Mouse (Mus musculus) CD8-positive naive resting alpha-beta T cell, adult 57 days (primary cell): ENCODE data around the gene Sp4. TPM values are rescaled to one million over a fixed set of nuclear protein-coding genes. Genes with fewer than 3 reads are reported as not detected.

Experiments used
- total RNA-seq: library from RNA; stranded (reverse); gene quantifications from one replicate; pipeline ENCODE4 v1.2.4, GENCODE M21; 2023

Sp4 gene
- 95.1 TPM for total RNA-seq

DNA sequence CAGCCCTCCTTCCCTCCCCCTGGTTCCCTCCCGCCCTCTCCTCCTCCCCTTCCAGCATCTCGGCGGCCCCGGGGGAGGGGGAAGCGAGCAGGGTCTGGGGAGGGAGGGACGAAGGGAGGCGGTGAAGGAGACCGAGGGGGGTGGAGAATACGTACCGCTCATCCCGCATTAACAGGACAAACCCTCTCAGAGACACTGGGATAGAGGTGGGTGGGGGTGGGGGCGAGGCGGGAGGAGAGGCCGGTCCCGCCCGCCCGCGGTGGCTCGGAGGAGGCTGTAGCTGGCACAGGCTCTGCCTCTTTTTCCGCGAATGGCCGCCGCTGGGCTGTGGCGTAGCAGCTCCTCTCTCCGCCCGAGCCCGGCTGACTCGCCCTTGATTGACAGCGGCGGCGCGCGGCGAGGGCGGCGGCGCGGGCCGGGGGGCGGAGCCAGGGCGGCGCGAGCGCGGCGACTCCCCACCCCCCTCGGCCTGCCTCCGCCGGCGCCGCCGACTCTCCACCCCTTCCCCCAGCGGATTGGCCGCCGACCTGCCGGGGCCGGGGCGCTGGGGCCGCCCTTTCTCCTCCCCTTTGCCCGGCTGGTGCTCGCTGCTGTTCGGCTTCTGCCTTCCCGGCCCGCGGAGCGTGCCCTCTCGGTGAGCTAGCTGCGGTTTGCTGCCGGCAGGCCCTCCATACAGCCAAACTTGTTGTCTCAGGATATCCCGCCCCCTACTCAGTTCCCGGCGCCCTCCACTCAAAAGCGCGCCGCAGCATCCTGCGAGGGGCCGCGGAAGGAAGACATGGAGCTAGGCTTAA lies at the start of gene Sp4:
Sp4 (minus strand) TSS at position 369 of the 794 bp plus-strand sequence.

DNA sequence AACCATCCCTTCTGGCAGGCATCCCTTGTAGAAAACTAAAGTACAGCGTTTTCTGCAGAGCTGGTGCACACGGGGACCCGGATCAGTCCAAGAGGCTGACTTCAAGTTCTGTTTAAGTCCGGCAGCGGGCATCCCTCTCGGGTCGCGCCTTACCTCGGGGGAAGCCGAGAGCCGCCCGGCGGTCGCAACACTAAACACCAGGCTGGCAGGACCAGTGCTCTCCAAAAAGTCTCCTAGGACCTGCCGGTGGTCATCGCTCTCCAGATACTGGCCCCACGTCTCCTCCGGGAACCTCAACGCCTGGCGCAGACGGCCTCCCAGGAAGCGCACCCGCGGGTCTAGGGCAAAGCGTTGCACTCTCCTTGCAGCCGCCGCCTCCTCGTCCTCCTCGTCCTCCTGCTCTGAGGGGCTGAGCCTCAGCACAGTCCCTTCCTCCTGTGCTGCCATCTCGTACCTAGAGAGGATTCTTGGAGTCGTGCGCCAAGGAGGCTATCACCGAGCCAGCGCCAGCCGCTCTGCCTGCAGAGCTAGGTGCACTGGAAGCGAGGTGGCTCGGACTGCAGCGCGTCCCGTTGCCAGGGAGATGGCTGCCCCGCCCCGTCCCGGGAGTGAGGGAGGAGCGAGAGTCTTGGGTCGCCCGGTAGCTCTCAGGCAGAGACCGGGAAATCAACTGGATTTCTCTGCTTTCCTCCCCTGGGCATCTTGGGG lies 102.7 kb downstream of the Sp4 start, which contains the start of gene Dnah11:
Dnah11 (minus strand) TSS at position 658 of the 708 bp plus-strand sequence.

Other genes starting within 250 kb of the Sp4 start
- 1.4 TPM for gene Dnah11, start 102.4 kb downstream of the Sp4 start, total RNA-seq